Mouse (Mus musculus): ENCODE results near the gene Fbxw27.
A peak's percentile ranks its signal among the peaks of the same experiment; 100 is the strongest.

DNA sequence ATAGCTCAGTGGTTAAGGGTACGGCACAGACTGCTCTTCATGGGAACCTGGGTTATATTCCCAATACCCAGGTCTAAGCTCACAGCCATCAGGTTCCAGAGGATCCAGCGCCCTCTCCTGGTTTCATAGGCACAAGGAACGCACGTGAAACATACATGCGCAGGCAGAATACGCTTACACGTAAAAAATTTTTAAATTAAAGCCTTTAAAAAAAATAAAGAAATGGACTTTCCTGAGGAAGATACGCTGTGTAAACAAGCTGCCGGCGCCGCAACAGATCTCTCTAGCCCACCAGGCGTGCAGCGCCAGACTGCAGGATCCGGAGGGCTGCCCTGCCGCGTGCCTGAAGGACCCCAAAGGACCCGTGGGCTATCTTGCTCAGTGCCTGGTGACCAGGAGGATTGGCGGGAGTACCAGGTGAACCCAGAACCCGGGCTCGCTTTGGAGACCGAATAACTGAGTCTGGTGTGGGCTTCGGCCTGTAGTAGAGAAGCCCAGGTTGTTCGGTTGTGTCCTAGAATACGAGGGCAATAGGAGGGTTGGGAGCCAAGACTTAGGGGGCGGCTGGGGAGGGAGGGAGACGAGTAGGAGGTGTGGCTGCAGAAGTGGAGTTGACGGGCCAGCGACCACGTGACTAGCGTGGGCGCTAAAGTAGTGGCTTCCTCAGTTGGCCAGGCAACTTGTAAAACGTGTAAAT, 42.1 kb upstream of the Fbxw27 start, which contains the start of gene Nme6:
- peak; percentile 77 for TF ChIP-seq CTCF (IDR thresholded peaks at IDR 0.05; ENCODE audit: insufficient read depth, low read length)
- TF ChIP-seq POLR2A (IDR thresholded peaks at IDR 0.05; ENCODE audit: borderline replicate concordance, extremely low read depth, low read depth, low read length): peak; percentile 62; the same call in 1 of the 2 replicates

All from lung, adult 2 months (tissue).